20 mouse cellular contexts compared by ENCODE assay signal in the genomic region with DNA sequence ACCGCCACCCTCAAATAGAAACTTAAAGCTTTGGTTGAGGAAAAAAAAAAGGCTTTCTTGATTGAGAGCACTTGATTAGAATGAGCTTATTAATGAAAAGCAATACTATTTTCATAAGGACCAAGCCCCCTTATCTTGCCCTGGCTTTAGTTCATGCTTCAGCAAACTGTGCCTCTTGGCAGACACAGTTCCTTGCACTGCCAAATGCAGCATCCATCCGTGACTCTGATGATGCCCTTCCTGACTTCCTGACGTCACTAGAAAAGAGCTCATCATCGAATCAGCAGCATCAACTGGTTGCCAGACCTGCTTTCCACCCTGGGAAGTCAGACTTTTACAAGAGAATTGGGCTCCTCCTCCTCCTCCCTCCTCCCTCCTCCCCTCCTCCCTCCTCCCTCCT.
DNase-seq lines count a peak whose midpoint lies in the region; ATAC-seq and TF ChIP-seq lines count a peak whose summit lies in the region.
"Had no signal": no experiment of that assay in that cellular context is flagged by ENCODE, and none has a peak within 500 bp of the region (broad histone marks: within the 10 kb centered on the region; RNA-seq: fewer than 3 reads in every experiment).

No protein-coding gene starts in this region.

- no peaks in the 10 kb centered on the region for H3K4me1 ChIP-seq in hindbrain, postnatal 0 days (ENCODE audit: insufficient read depth, low read length)
- 0 out of 2 replicates have a peak, but pooled peaks cover 3% of the 10 kb centered on the region for H3K4me1 ChIP-seq in hindbrain, embryonic 13.5 days (replicated peaks)
- H3K4me1 ChIP-seq: embryonic facial prominence, embryonic 13.5 days; forebrain, embryonic 15.5 days had no signal

- no peak overlapping the region for H3K27ac ChIP-seq in hindbrain, postnatal 0 days
- no peak overlapping the region for H3K27ac ChIP-seq in hindbrain, embryonic 13.5 days
- H3K27ac ChIP-seq: embryonic facial prominence, embryonic 13.5 days; forebrain, embryonic 13.5 days; forebrain, embryonic 15.5 days had no signal

- no peak for TF ChIP-seq CTCF in hindbrain, postnatal 0 days (IDR thresholded peaks at IDR 0.05; ENCODE audit: low read depth)

- intact Hi-C loops in left cerebral cortex, postnatal 4 days (cut with DNase I) = no loop called here

- H3K27me3 ChIP-seq in hindbrain, postnatal 0 days (ENCODE audit: insufficient read depth, low read length) = no peaks in the 10 kb centered on the region
- no peaks in the 10 kb centered on the region for H3K27me3 ChIP-seq in hindbrain, embryonic 13.5 days
- H3K27me3 ChIP-seq: embryonic facial prominence, embryonic 13.5 days; forebrain, embryonic 13.5 days; forebrain, embryonic 15.5 days; Patski had no signal

- no peak overlapping the region for H3K4me3 ChIP-seq in hindbrain, postnatal 0 days (ENCODE audit: low read length)
- H3K4me3 ChIP-seq in hindbrain, embryonic 13.5 days = no peak overlapping the region
- H3K4me3 ChIP-seq: embryonic facial prominence, embryonic 13.5 days; forebrain, embryonic 13.5 days; forebrain, embryonic 15.5 days had no signal

- no peak overlapping the region for H3K4me2 ChIP-seq in hindbrain, postnatal 0 days (ENCODE audit: low read depth, low read length)
- no peak overlapping the region for H3K4me2 ChIP-seq in hindbrain, embryonic 13.5 days
- H3K4me2 ChIP-seq: embryonic facial prominence, embryonic 13.5 days; forebrain, embryonic 13.5 days; forebrain, embryonic 15.5 days had no signal

- ATAC-seq in hindbrain, postnatal 0 days = no peak
- ATAC-seq in hindbrain, embryonic 13.5 days (ENCODE audit: low FRiP score) = no peak
- ATAC-seq: activated CD4-positive, CD25-positive, alpha-beta regulatory T cell, adult 4 months; forebrain, embryonic 13.5 days; forebrain, embryonic 15.5 days; forebrain, postnatal 0 days; Patski had no signal

- H3K9ac ChIP-seq in hindbrain, postnatal 0 days (replicated peaks; ENCODE audit: low read length) = no peak overlapping the region
- H3K9ac ChIP-seq in hindbrain, embryonic 13.5 days = no peak overlapping the region
- H3K9ac ChIP-seq: embryonic facial prominence, embryonic 13.5 days; forebrain, embryonic 13.5 days; forebrain, embryonic 15.5 days; forebrain, postnatal 0 days had no signal

- H3K9me3 ChIP-seq in hindbrain, postnatal 0 days (ENCODE audit: low read length) = no peaks in the 10 kb centered on the region
- H3K9me3 ChIP-seq in hindbrain, embryonic 13.5 days = no peaks in the 10 kb centered on the region
- H3K9me3 ChIP-seq: embryonic facial prominence, embryonic 13.5 days; forebrain, embryonic 13.5 days; forebrain, embryonic 15.5 days had no signal

- no peaks in the 10 kb centered on the region for H3K36me3 ChIP-seq in hindbrain, postnatal 0 days (ENCODE audit: insufficient read depth, low read length)
- H3K36me3 ChIP-seq in hindbrain, embryonic 13.5 days = no peaks in the 10 kb centered on the region
- H3K36me3 ChIP-seq: embryonic facial prominence, embryonic 13.5 days; forebrain, embryonic 15.5 days had no signal

- peak; percentile 25 to 31 for DNase-seq in cerebellum, postnatal 14 days
- no peak for DNase-seq in cerebellum, adult 11-12 months
- peak; percentile 13 for DNase-seq in hindbrain, postnatal 0 days (ENCODE audit: low spot score)
- DNase-seq in left cerebral cortex, postnatal 4 days = peak; percentile 31
- no peak for DNase-seq in left cerebral cortex, adult 18-20 months (ENCODE audit: low spot score in 2 of 2)
- peak; percentile 18 for DNase-seq in NIH3T3 (ENCODE audit: low read depth)
- no peak for DNase-seq in layer of hippocampus, adult 8-10 months (ENCODE audit: low spot score in 2 of 2)
- DNase-seq: adrenal gland, adult 8-10 months; adrenal gland, postnatal 14 days; adrenal gland, postnatal 36 days; cerebellum, adult 18-20 months; cerebellum, adult 8-10 months; cerebellum, adult 9-11 months; forebrain, postnatal 0 days had no signal

- 59% methylated on average over 4 of the region's 4 CpGs for WGBS in hindbrain, postnatal 0 days
- 77% methylated on average over 4 of the region's 4 CpGs for WGBS in hindbrain, embryonic 13.5 days

Comparison
In these comparisons a context has a peak if more than half of its experiments do, and no peak if none do; other contexts are left out.
1. DNase-seq: peak in cerebellum, postnatal 14 days (2 of 2), hindbrain, postnatal 0 days (single experiment), left cerebral cortex, postnatal 4 days (single experiment) and NIH3T3 (single experiment); none in cerebellum, adult 11-12 months (single experiment), left cerebral cortex, adult 18-20 months (0 of 2) and layer of hippocampus, adult 8-10 months (0 of 2).